Mouse (Mus musculus): ENCODE results near the gene Prrt2.

- TF ChIP-seq CTCF (IDR thresholded peaks at IDR 0.05; ENCODE audit: control insufficient read depth, insufficient read depth, insufficient read length) (no peak), MAX (IDR thresholded peaks at IDR 0.05) (no peak), CEBPB (IDR thresholded peaks at IDR 0.05; ENCODE audit: low read depth) (no peak), USF1 (IDR thresholded peaks at IDR 0.05; ENCODE audit: low read depth) (no peak)
Measured at GRCm38 (mm10) chr7:126975493-126975892, 45.5 kb downstream of the Prrt2 start.
